Mouse (Mus musculus): ENCODE measurements around the gene Gcm1. TPM values are rescaled to one million over a fixed set of nuclear protein-coding genes. Genes with fewer than 3 reads are reported as not detected.

Gene Gcm1
- polyA plus RNA-seq, 1 experiment from 2014 or later: 0.41 TPM

- H3K9me3 ChIP-seq (ENCODE audit: control insufficient read depth, low read length): no peaks in the 10 kb centered on the region
- no peak overlapping the region for H3K4me3 ChIP-seq (ENCODE audit: low read length)
- no peak overlapping the region for H3K9ac ChIP-seq (ENCODE audit: low read length)
- H3K27ac ChIP-seq (ENCODE audit: low read length): no peak overlapping the region
- peaks cover 44% of the 10 kb centered on the region for H3K36me3 ChIP-seq (ENCODE audit: control insufficient read depth, insufficient read depth, low read length)
- H3K4me2 ChIP-seq (ENCODE audit: low read depth, low read length): no peak overlapping the region
- no peaks in the 10 kb centered on the region for H3K4me1 ChIP-seq (replicated peaks; ENCODE audit: control insufficient read depth, insufficient read depth, low read length)
- 81% methylated on average over 14 of the region's 14 CpGs for WGBS
- no peaks in the 10 kb centered on the region for H3K27me3 ChIP-seq (ENCODE audit: control insufficient read depth, insufficient read depth, low read depth, low read length)
- ATAC-seq (ENCODE audit: low read depth): no peak
Observed at GRCm38 (mm10) chr9:78085722-78086287, 34.1 kb downstream of the Gcm1 start.

DNA sequence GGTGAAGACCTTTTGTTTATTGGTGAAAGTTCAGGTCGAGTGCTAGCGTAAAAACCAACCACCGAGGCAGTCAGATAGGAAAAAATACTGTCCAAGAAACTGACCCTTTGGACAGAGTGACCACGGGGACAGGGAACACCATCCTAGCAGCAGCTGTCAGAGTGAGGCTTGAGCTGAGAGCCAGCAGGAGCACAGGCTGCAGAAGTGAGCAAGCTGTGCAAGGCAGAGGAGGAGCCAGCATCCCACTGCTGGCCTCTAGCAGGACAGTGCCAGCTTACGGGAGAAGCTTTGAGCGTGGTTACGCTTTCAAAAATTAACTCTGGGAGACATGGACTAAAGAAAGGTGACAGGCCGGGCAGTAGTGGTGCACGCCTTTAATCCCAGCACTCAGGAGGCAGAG lies 36.0 kb downstream of the Gcm1 start:
- WGBS: 89% methylated on average over 9 of the region's 9 CpGs
- no peak for ATAC-seq (ENCODE audit: low read depth)
- Histone ChIP-seq H3K4me3 (ENCODE audit: low read length) (no peak overlapping the region), H3K9ac (ENCODE audit: low read length) (no peak overlapping the region), H3K27ac (ENCODE audit: low read length) (no peak overlapping the region), H3K27me3 (ENCODE audit: control insufficient read depth, insufficient read depth, low read depth, low read length) (no peaks in the 10 kb centered on the region), H3K4me1 (replicated peaks; ENCODE audit: control insufficient read depth, insufficient read depth, low read length) (no peaks in the 10 kb centered on the region), H3K4me2 (ENCODE audit: low read depth, low read length) (no peak overlapping the region), H3K36me3 (ENCODE audit: control insufficient read depth, insufficient read depth, low read length) (peaks cover 35% of the 10 kb centered on the region), H3K9me3 (ENCODE audit: control insufficient read depth, low read length) (no peaks in the 10 kb centered on the region)

GRCm38 (mm10) chr9:78088521-78088920 lies 36.8 kb downstream of the Gcm1 start:
- no peak overlapping the region for H3K27ac ChIP-seq (ENCODE audit: low read length)
- H3K27me3 ChIP-seq (ENCODE audit: control insufficient read depth, insufficient read depth, low read depth, low read length): no peaks in the 10 kb centered on the region
- H3K9me3 ChIP-seq (ENCODE audit: control insufficient read depth, low read length): no peaks in the 10 kb centered on the region
- no peak for ATAC-seq (ENCODE audit: low read depth)
- H3K36me3 ChIP-seq (ENCODE audit: control insufficient read depth, insufficient read depth, low read length): peaks cover 31% of the 10 kb centered on the region
- H3K4me3 ChIP-seq (ENCODE audit: low read length): no peak overlapping the region
- H3K4me1 ChIP-seq (replicated peaks; ENCODE audit: control insufficient read depth, insufficient read depth, low read length): no peaks in the 10 kb centered on the region
- H3K9ac ChIP-seq (ENCODE audit: low read length): no peak overlapping the region
- H3K4me2 ChIP-seq (ENCODE audit: low read depth, low read length): no peak overlapping the region
- WGBS: 55% methylated on average over 4 of the region's 4 CpGs

- no peak overlapping the region for H3K4me3 ChIP-seq (ENCODE audit: low read length)
- H3K9ac ChIP-seq (ENCODE audit: low read length): no peak overlapping the region
- H3K27ac ChIP-seq (ENCODE audit: low read length): no peak overlapping the region
- H3K27me3 ChIP-seq (ENCODE audit: control insufficient read depth, insufficient read depth, low read depth, low read length): no peaks in the 10 kb centered on the region
- ATAC-seq (ENCODE audit: low read depth): no peak
- no peak overlapping the region for H3K4me2 ChIP-seq (ENCODE audit: low read depth, low read length)
- H3K4me1 ChIP-seq (replicated peaks; ENCODE audit: control insufficient read depth, insufficient read depth, low read length): no peaks in the 10 kb centered on the region
- WGBS: 75% methylated on average over 7 of the region's 7 CpGs
- H3K36me3 ChIP-seq (ENCODE audit: control insufficient read depth, insufficient read depth, low read length): peaks cover 29% of the 10 kb centered on the region
- no peaks in the 10 kb centered on the region for H3K9me3 ChIP-seq (ENCODE audit: control insufficient read depth, low read length)
Observed at GRCm38 (mm10) chr9:78088971-78089370, 37.2 kb downstream of the Gcm1 start.

- ATAC-seq (ENCODE audit: low read depth): no peak
- no peaks in the 10 kb centered on the region for H3K4me1 ChIP-seq (replicated peaks; ENCODE audit: control insufficient read depth, insufficient read depth, low read length)
- no peak overlapping the region for H3K27ac ChIP-seq (ENCODE audit: low read length)
- 76% methylated on average over 1 of the region's 1 CpGs for WGBS
- H3K9ac ChIP-seq (ENCODE audit: low read length): no peak overlapping the region
- no peak overlapping the region for H3K4me2 ChIP-seq (ENCODE audit: low read depth, low read length)
- no peaks in the 10 kb centered on the region for H3K9me3 ChIP-seq (ENCODE audit: control insufficient read depth, low read length)
- H3K36me3 ChIP-seq (ENCODE audit: control insufficient read depth, insufficient read depth, low read length): peaks cover 23% of the 10 kb centered on the region
- H3K4me3 ChIP-seq (ENCODE audit: low read length): no peak overlapping the region
- H3K27me3 ChIP-seq (ENCODE audit: control insufficient read depth, insufficient read depth, low read depth, low read length): no peaks in the 10 kb centered on the region
Observed at GRCm38 (mm10) chr9:78089906-78090305, 38.2 kb downstream of the Gcm1 start.

GRCm38 (mm10) chr9:78090596-78090995 lies 38.9 kb downstream of the Gcm1 start:
- Histone ChIP-seq H3K27me3 (ENCODE audit: control insufficient read depth, insufficient read depth, low read depth, low read length) (no peaks in the 10 kb centered on the region), H3K9ac (ENCODE audit: low read length) (no peak overlapping the region), H3K27ac (ENCODE audit: low read length) (no peak overlapping the region), H3K36me3 (ENCODE audit: control insufficient read depth, insufficient read depth, low read length) (peaks cover 23% of the 10 kb centered on the region), H3K9me3 (ENCODE audit: control insufficient read depth, low read length) (no peaks in the 10 kb centered on the region), H3K4me2 (ENCODE audit: low read depth, low read length) (no peak overlapping the region), H3K4me1 (replicated peaks; ENCODE audit: control insufficient read depth, insufficient read depth, low read length) (no peaks in the 10 kb centered on the region), H3K4me3 (ENCODE audit: low read length) (no peak overlapping the region)
- 91% methylated on average over 3 of the region's 3 CpGs for WGBS
- ATAC-seq (ENCODE audit: low read depth): no peak

DNA sequence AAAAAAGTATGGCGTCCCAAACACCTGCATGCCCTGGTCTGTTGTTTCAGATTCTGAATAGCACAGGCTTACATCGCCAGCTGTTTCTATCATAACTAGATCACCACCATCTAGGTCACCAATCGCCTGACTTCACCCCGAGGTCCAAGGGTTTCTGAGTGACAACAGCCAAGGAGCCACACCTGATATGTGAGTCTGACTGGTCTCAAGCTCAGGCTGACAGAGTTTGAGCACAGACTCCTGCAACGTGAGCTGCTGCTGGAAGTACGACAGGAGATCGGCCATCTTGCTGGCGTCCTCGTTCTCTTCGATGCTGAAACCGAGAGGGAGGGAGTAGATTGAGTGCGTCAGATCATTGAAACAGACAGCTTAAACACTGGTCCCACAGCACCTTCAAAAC lies 44.0 kb downstream of the Gcm1 start:
- Histone ChIP-seq H3K4me2 (ENCODE audit: low read depth, low read length) (no peak overlapping the region), H3K36me3 (ENCODE audit: control insufficient read depth, insufficient read depth, low read length) (peaks cover 40% of the 10 kb centered on the region), H3K4me3 (ENCODE audit: low read length) (no peak overlapping the region), H3K27me3 (ENCODE audit: control insufficient read depth, insufficient read depth, low read depth, low read length) (no peaks in the 10 kb centered on the region), H3K27ac (ENCODE audit: low read length) (no peak overlapping the region), H3K9me3 (ENCODE audit: control insufficient read depth, low read length) (peaks cover 3% of the 10 kb centered on the region; the same call in 1 of the 2 replicates), H3K4me1 (replicated peaks; ENCODE audit: control insufficient read depth, insufficient read depth, low read length) (no peaks in the 10 kb centered on the region), H3K9ac (ENCODE audit: low read length) (no peak overlapping the region)
- no peak for ATAC-seq (ENCODE audit: low read depth)
- WGBS: 91% methylated on average over 12 of the region's 12 CpGs

DNA sequence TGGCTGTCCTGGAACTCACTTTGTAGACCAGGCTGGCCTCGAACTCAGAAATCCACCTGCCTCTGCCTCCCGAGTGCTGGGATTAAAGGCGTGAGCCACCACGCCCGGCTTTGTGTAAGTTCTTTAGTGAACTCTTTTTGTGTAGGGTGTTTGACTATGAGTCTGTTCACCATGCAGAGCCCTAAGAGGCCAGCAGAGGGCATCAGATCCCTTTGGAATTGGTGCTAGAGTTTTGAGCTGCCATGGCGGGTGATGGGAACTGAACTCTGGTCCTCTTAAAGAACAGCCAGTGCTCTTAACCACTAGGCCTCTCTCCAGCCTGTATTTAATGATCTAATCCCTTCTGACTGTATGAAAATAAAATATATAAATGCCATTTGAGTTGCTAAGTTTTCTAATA lies 44.7 kb downstream of the Gcm1 start:
- 94% methylated on average over 5 of the region's 6 CpGs for WGBS

GRCm38 (mm10) chr9:78100956-78101355 lies 49.2 kb downstream of the Gcm1 start:
- ATAC-seq (ENCODE audit: low read depth): no peak
- Histone ChIP-seq H3K4me2 (ENCODE audit: low read depth, low read length) (no peak overlapping the region), H3K27me3 (ENCODE audit: control insufficient read depth, insufficient read depth, low read depth, low read length) (no peaks in the 10 kb centered on the region), H3K9me3 (ENCODE audit: control insufficient read depth, low read length) (peaks cover 3% of the 10 kb centered on the region; the same call in 1 of the 2 replicates), H3K4me1 (replicated peaks; ENCODE audit: control insufficient read depth, insufficient read depth, low read length) (peaks cover 7% of the 10 kb centered on the region), H3K36me3 (ENCODE audit: control insufficient read depth, insufficient read depth, low read length) (peaks cover 37% of the 10 kb centered on the region), H3K27ac (ENCODE audit: low read length) (no peak overlapping the region), H3K4me3 (ENCODE audit: low read length) (no peak overlapping the region), H3K9ac (ENCODE audit: low read length) (no peak overlapping the region)
- 81% methylated on average over 5 of the region's 5 CpGs for WGBS

More for the DNA sequence above, 44.7 kb downstream of the Gcm1 start:
- Histone ChIP-seq H3K9me3 (ENCODE audit: control insufficient read depth, low read length) (peaks cover 3% of the 10 kb centered on the region; the same call in 1 of the 2 replicates), H3K36me3 (ENCODE audit: control insufficient read depth, insufficient read depth, low read length) (peaks cover 44% of the 10 kb centered on the region), H3K27me3 (ENCODE audit: control insufficient read depth, insufficient read depth, low read depth, low read length) (no peaks in the 10 kb centered on the region), H3K4me2 (ENCODE audit: low read depth, low read length) (no peak overlapping the region), H3K9ac (ENCODE audit: low read length) (no peak overlapping the region), H3K4me3 (ENCODE audit: low read length) (no peak overlapping the region), H3K27ac (ENCODE audit: low read length) (no peak overlapping the region), H3K4me1 (replicated peaks; ENCODE audit: control insufficient read depth, insufficient read depth, low read length) (no peaks in the 10 kb centered on the region)
- no peak for ATAC-seq (ENCODE audit: low read depth)

GRCm38 (mm10) chr9:78101431-78101830 lies 49.7 kb downstream of the Gcm1 start:
- Histone ChIP-seq H3K4me3 (ENCODE audit: low read length) (no peak overlapping the region), H3K36me3 (ENCODE audit: control insufficient read depth, insufficient read depth, low read length) (peaks cover 35% of the 10 kb centered on the region), H3K9ac (ENCODE audit: low read length) (no peak overlapping the region), H3K27ac (ENCODE audit: low read length) (no peak overlapping the region), H3K9me3 (ENCODE audit: control insufficient read depth, low read length) (peaks cover 3% of the 10 kb centered on the region; the same call in 1 of the 2 replicates), H3K27me3 (ENCODE audit: control insufficient read depth, insufficient read depth, low read depth, low read length) (no peaks in the 10 kb centered on the region), H3K4me1 (replicated peaks; ENCODE audit: control insufficient read depth, insufficient read depth, low read length) (peaks cover 7% of the 10 kb centered on the region), H3K4me2 (ENCODE audit: low read depth, low read length) (no peak overlapping the region)
- 53% methylated on average over 4 of the region's 4 CpGs for WGBS
- ATAC-seq (ENCODE audit: low read depth): no peak
